Mouse (Mus musculus): ENCODE measurements around the gene Tprn.

DNA sequence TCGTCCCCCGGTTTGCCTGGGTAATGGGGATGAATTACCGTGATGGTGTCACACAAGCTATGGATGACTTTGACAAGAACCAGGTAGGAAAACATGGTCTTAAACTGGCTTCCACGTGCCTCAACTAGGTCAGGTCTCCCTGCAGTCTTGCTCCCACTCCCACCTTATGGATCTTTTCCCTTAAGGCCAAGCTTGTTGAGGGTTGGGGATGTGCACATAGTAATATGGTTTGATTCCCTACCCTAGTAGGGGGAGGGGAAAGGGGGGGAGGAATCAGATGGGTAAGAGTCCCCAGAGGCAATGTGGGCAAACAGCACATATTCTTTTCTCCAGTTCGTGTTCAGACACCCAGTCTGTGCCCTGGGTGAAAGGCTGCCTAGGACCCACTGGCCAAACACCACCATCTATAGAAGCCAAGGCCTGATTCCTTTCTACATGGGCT lies 41.1 kb upstream of the Tprn start:
- TF ChIP-seq GATA1 (IDR thresholded peaks at IDR 0.05; ENCODE audit: borderline replicate concordance, low read length) (no peak), FLI1 (IDR thresholded peaks at IDR 0.05; ENCODE audit: low read length) (no peak)

Data from megakaryocyte, embryonic 14.5 days (primary cell).